Mouse (Mus musculus) G1E (cell line): ENCODE results near the gene Cars2. TPM values are rescaled to one million over a fixed set of nuclear protein-coding genes. Genes with fewer than 3 reads are reported as not detected.

Source experiments
- ATAC-seq: 2 replicates; pipeline ENCODE4 v1.8.0; 2016; ENCODE audit warnings: mild to moderate bottlenecking; ENCODE audit not compliant: insufficient number of reproducible peaks, poor library complexity, low FRiP score, severe bottlenecking; ENCODE audit errors: extremely low read depth
- DNase-seq: peaks from one replicate; pipeline ENCODE4 v3.0.0; 2012; ENCODE audit warnings: low spot score
- H3K27me3 ChIP-seq: 2 replicates; pipeline ENCODE4 v1.6.1; 2012; ENCODE audit warnings: mild to moderate bottlenecking, low read length, inconsistent platforms; ENCODE audit not compliant: insufficient read depth
- H3K36me3 ChIP-seq: replicated peaks from 2 replicates; pipeline ENCODE3; 2012; ENCODE audit warnings: mild to moderate bottlenecking, inconsistent platforms
- H3K4me1 ChIP-seq: 2 replicates; pipeline ENCODE4 v1.6.1; 2012; ENCODE audit warnings: low read depth, low read length, inconsistent platforms, mixed read lengths; ENCODE audit not compliant: insufficient read depth
- H3K4me3 ChIP-seq: 2 replicates; pipeline ENCODE4 v1.5.1; 2012; ENCODE audit warnings: low read depth, mild to moderate bottlenecking, inconsistent platforms, low read length, moderate library complexity, mixed read lengths
- H3K9me3 ChIP-seq: replicated peaks from 2 replicates; pipeline ENCODE4 v1.6.1; 2012; ENCODE audit warnings: inconsistent platforms
- CTCF ChIP-seq: IDR thresholded peaks from 2 replicates; pipeline ENCODE4 v1.5.1; 2012; ENCODE audit warnings: low read depth, low read length, inconsistent platforms, mixed read lengths
- GATA1 ChIP-seq: IDR thresholded peaks from 2 replicates; pipeline ENCODE4 v1.6.1; 2012; ENCODE audit warnings: borderline replicate concordance, low read length, inconsistent platforms, mixed read lengths
- GATA2 ChIP-seq: IDR thresholded peaks from 2 replicates; pipeline ENCODE4 v1.6.1; 2012; ENCODE audit warnings: low read depth, low read length, inconsistent platforms, borderline replicate concordance
- POLR2AphosphoS5 ChIP-seq: IDR thresholded peaks from 2 replicates; pipeline ENCODE4 v1.6.1; 2012; ENCODE audit warnings: low read depth, low read length, inconsistent platforms; ENCODE audit not compliant: insufficient replicate concordance
- TAL1 ChIP-seq: conservative IDR thresholded peaks from 2 replicates; pipeline ENCODE4 v1.6.1; 2012; ENCODE audit warnings: low read depth, low read length, inconsistent platforms, mixed read lengths
- polyA plus RNA-seq: library from polyadenylated mRNA; stranded (reverse); fragments of >175 nt; gene quantifications from 2 replicates; pipeline ENCODE4 v1.2.3, GENCODE M21; 2012
- total RNA-seq, 2 experiments: library from RNA; stranded (forward) in 1 of 2; stranded (reverse) in 1 of 2; fragments of 200-1000 nt in 1 of 2; fragments of >200 nt in 1 of 2; fragmentation: Nextera tagmentation in 1 of 2; gene quantifications; 2 replicates each; pipeline ENCODE4 v1.2.3; 2014 to 2017

Gene Cars2
- total and polyA plus RNA-seq, 3 experiments, result 25.7 to 47.4 (median 34.7) TPM

DNA sequence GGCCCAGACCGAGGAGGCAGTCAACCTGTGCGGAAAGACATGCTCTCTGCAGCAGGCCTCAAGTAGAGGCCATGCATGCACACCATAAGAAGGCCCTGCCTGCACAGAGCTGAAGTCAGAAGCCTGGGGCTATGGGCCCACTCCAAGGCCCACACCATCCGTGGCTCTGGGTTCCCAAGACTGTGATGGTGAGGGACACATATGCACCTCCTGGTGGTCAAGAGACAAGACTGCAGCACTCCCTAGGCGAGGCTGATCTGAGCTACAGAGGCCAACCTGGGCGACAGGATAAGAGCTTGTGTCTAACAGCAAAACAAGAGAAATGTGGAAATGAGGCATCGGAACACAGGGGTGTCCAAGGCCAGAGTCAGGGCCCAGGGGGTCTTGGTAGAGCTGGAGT lies 3.5 kb downstream of the Cars2 start:
- TF ChIP-seq GATA1 (no peak), CTCF (peak; percentile 33; the same call in 1 of the 2 replicates)

DNA sequence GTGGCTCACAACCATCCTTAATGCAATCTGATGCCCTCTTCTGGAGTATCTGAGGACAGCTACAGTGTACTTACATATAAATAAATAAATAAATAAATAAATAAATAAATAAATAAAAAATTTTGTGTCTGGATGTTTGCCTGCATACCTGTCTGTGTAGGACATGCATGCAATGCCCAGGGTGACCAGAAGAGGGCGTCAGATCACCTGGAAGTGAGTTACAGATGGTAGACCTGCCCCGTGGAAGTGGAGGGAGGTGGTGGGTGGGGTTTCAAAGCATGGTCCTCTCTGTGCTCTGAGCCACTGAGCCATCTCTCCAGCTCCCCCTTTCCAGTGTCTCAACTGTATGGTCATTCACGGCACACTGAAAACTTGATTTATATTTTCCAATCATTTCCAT lies 6.2 kb downstream of the Cars2 start:
- TF ChIP-seq POLR2AphosphoS5 (no peak), CTCF (peak; percentile 37)
- Histone ChIP-seq H3K4me3 (no peak overlapping the region), H3K27me3 (no peaks in the 10 kb centered on the region), H3K36me3 (peaks cover 90% of the 10 kb centered on the region), H3K4me1 (peaks cover 19% of the 10 kb centered on the region), H3K9me3 (no peaks in the 10 kb centered on the region)
- DNase-seq, result no peak
- ATAC-seq, result no peak

More for the DNA sequence above, 3.5 kb downstream of the Cars2 start:
- no peak overlapping the region for H3K4me3 ChIP-seq
- H3K27me3 ChIP-seq, result no peaks in the 10 kb centered on the region
- DNase-seq, result peak; percentile 16
- peaks cover 64% of the 10 kb centered on the region for H3K36me3 ChIP-seq
- H3K9me3 ChIP-seq, result no peaks in the 10 kb centered on the region
- H3K4me1 ChIP-seq, result peaks cover 38% of the 10 kb centered on the region
- no peak for ATAC-seq

DNA sequence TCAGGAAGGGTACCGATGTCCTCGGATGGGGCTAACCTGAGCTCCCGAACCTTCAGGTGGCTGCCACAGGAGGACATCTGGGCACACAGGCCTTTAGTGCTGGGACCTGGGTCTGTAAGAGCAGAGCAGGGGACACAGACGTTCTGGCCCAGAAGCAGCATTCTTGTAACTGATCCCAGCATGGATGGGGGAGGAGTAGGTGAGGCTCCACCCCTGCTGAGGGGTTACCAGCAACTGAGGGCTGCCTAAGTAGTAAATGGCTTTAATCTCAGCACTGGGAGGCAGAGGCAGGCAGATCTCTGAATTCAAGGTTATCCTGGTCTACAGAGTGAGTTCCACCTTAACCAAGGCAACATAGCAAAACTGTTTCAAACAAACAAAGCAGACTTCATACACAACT lies 7.7 kb downstream of the Cars2 start:
- ATAC-seq (no peak), DNase-seq (no peak)
- TF ChIP-seq GATA1 (no peak), CTCF (no peak), POLR2AphosphoS5 (no peak), TAL1 (no peak), GATA2 (no peak)
- Histone ChIP-seq H3K27me3 (no peaks in the 10 kb centered on the region), H3K4me3 (no peak overlapping the region), H3K36me3 (peaks cover 92% of the 10 kb centered on the region), H3K4me1 (peaks cover 14% of the 10 kb centered on the region), H3K9me3 (no peaks in the 10 kb centered on the region)

DNA sequence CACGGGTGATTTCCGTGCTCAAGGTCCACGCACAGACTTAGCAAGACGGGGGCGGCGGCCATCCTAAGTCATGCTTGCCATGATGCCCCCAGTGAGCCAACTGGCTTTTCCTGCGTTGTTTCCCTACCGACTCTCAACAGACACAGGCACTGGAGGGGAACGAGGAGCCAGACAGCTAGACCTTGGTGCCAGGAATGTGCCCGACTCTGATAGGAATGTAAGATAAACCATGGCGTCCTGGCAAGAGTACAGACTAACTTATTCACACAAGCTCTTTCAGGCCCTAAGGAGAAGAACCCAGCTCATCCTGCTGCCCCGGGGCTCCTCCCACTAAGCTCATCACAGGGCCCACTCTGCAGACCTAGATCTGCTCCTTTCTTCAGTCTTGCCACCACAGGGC lies 8.6 kb downstream of the Cars2 start:
- Histone ChIP-seq H3K4me1 (peaks cover 12% of the 10 kb centered on the region), H3K4me3 (no peak overlapping the region), H3K27me3 (no peaks in the 10 kb centered on the region), H3K36me3 (peaks cover 92% of the 10 kb centered on the region), H3K9me3 (no peaks in the 10 kb centered on the region)
- TF ChIP-seq CTCF (no peak), GATA2 (no peak), TAL1 (no peak), POLR2AphosphoS5 (no peak), GATA1 (no peak)
- ATAC-seq (no peak), DNase-seq (no peak)

DNA sequence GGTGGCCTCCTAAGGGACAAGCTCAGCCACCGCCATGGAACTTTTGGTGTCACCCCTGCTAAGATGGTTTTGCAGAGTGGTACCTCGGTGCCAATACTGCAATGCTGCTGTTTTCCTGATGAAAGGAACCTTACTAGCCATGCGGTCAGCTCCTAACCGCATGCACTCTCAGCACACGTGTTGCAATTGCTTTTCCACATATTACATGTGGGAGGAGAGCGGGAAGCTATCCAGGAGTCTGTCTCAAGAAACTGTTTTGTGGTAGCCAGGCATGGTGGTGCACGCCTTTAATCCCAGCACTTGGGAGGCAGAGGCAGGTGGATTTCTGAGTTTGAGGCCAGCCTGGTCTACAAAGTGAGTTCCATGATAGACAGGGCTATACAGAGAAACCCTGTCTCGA lies 10.4 kb downstream of the Cars2 start:
- ATAC-seq, result no peak
- DNase-seq, result no peak
- H3K4me3 ChIP-seq, result no peak overlapping the region
- no peak for TF ChIP-seq GATA1
- TF ChIP-seq GATA2, result no peak
- no peak for TF ChIP-seq POLR2AphosphoS5
- TF ChIP-seq TAL1, result no peak
- TF ChIP-seq CTCF, result no peak
- peaks cover 93% of the 10 kb centered on the region for H3K36me3 ChIP-seq
- no peaks in the 10 kb centered on the region for H3K9me3 ChIP-seq
- peaks cover 5% of the 10 kb centered on the region; the same call in 1 of the 2 replicates for H3K4me1 ChIP-seq
- H3K27me3 ChIP-seq, result no peaks in the 10 kb centered on the region

DNA sequence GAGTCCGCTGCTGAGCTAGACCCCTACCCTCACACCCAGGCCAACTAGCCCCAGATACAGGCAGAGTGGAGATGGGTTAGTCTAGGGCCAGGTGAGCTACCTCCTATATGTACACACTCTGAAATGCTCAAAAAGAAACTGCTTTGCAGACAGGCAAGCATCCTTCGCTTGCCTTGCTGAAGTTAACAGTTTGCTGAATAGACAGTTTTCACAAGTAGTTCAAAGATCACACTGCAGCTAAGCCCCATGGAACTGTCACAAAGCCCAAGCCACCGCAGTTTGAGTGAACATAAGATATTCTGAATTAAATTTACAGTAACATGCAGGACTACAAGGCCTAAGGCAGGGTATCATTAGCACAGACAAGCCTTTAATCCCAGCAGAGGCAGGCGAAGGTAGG lies 11.5 kb downstream of the Cars2 start:
- H3K4me1 ChIP-seq, result peaks cover 5% of the 10 kb centered on the region; the same call in 1 of the 2 replicates
- DNase-seq, result no peak
- no peak overlapping the region for H3K4me3 ChIP-seq
- no peaks in the 10 kb centered on the region for H3K9me3 ChIP-seq
- H3K27me3 ChIP-seq, result no peaks in the 10 kb centered on the region
- ATAC-seq, result no peak
- H3K36me3 ChIP-seq, result peaks cover 96% of the 10 kb centered on the region
- no peak for TF ChIP-seq CTCF
- no peak for TF ChIP-seq TAL1
- no peak for TF ChIP-seq GATA2
- TF ChIP-seq GATA1, result no peak
- TF ChIP-seq POLR2AphosphoS5, result no peak

DNA sequence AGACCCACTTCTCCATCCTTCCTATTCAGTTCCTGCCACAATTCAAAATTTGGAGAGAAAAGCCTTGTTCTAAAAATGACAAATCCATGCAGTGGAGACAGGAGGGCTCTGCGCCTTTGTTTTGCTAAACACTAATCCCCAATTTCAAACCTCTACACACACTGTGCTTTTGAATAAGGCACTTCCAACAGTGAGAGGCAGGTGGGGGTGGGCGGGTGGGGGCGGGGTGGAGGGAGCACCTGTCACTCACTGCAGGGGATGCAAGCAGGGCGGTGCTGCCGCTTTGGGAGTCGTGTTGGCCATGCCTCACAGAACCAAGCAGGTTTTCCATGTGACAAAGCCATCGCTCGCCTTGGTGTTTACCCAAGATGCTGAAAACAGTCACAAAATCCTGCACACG lies 16.1 kb downstream of the Cars2 start:
- no peaks in the 10 kb centered on the region for H3K9me3 ChIP-seq
- ATAC-seq (no peak), DNase-seq (no peak)
- no peaks in the 10 kb centered on the region for H3K27me3 ChIP-seq
- peaks cover 5% of the 10 kb centered on the region; the same call in 1 of the 2 replicates for H3K4me1 ChIP-seq
- TF ChIP-seq POLR2AphosphoS5 (no peak), GATA2 (no peak), CTCF (no peak), GATA1 (no peak), TAL1 (no peak)
- no peak overlapping the region for H3K4me3 ChIP-seq
- H3K36me3 ChIP-seq, result peaks cover 88% of the 10 kb centered on the region
